Mouse (Mus musculus) embryonic facial prominence, embryonic 10.5 days (tissue): ENCODE results near the gene Mettl21a. TPM values are rescaled to one million over a fixed set of nuclear protein-coding genes. Genes with fewer than 3 reads are reported as not detected.
A peak's percentile ranks its signal among the peaks of the same experiment; 100 is the strongest.
"Not testable (repeated sequence)": the region's sequence is repeated elsewhere in the genome, so short reads cannot be mapped to it uniquely, and the experiment has no call there.

Source experiments
- DNase-seq: peaks from one replicate; pipeline ENCODE4 v3.0.0-alpha.2; 2017; ENCODE audit warnings: low spot score
- H3K27ac ChIP-seq: fragments of 300-500 bp; sonication (generic); replicated peaks from 2 replicates; pipeline ENCODE4 v1.5.1; 2016; ENCODE audit warnings: mild to moderate bottlenecking
- H3K27me3 ChIP-seq: fragments of 300-500 bp; sonication (generic); replicated peaks from 2 replicates; pipeline ENCODE4 v1.6.1; 2016; ENCODE audit warnings: low read depth, mild to moderate bottlenecking; ENCODE audit not compliant: poor library complexity, severe bottlenecking
- H3K36me3 ChIP-seq: fragments of 300-500 bp; sonication (generic); replicated peaks from 2 replicates; pipeline ENCODE4 v1.6.1; 2016; ENCODE audit warnings: mild to moderate bottlenecking, moderate library complexity
- H3K4me1 ChIP-seq: fragments of 300-500 bp; sonication (generic); 2 replicates; pipeline ENCODE4 v1.6.1; 2016
- H3K4me3 ChIP-seq: fragments of 300-500 bp; sonication (generic); 2 replicates; pipeline ENCODE4 v1.5.1; 2016; ENCODE audit warnings: mild to moderate bottlenecking, moderate library complexity
- H3K9me3 ChIP-seq: fragments of 300-500 bp; sonication (generic); 2 replicates; pipeline ENCODE4 v1.6.1; 2016; ENCODE audit warnings: mild to moderate bottlenecking
- WGBS: fragments of 180-500 bp; shearing (Covaris S2); methylation state at CpG from one replicate; pipeline ENCODE4 v1.1.7; 2016; 5-methylcytosine and 5-hydroxymethylcytosine counted together
- polyA plus RNA-seq: library from polyadenylated mRNA; unstranded; fragments of >200 nt; fragmentation: Nextera tagmentation; extraction: Ambion mirVana; gene quantifications from 2 replicates; pipeline ENCODE4 v1.2.1, GENCODE M21; 2016

The Mettl21a gene
- 20.9 and 21.9 TPM in 2 replicates for polyA plus RNA-seq

- under 1% methylated on average over 72 of the region's 72 CpGs for WGBS
- peak; percentile 93 for DNase-seq
- H3K27me3 ChIP-seq = no peaks in the 10 kb centered on the region
- H3K4me1 ChIP-seq = peaks cover 34% of the 10 kb centered on the region
- H3K36me3 ChIP-seq = peaks cover 21% of the 10 kb centered on the region
- peak within 1 kb of the TSS; percentile 87 for H3K4me3 ChIP-seq
- H3K9me3 ChIP-seq = no peaks in the 10 kb centered on the region
- H3K27ac ChIP-seq = peak within 1 kb of the TSS; percentile 97
These were observed at the start of gene Mettl21a for GRCm38 (mm10) chr1:64616881-64617714. Mettl21a (minus strand) TSS chr1:64617242.

GRCm38 (mm10) chr1:64658876-64659275 is 41.8 kb upstream of the Mettl21a start:
- H3K9me3 ChIP-seq = no peaks in the 10 kb centered on the region
- 59% methylated on average over 7 of the region's 7 CpGs for WGBS
- no peaks in the 10 kb centered on the region for H3K36me3 ChIP-seq
- no peak overlapping the region for H3K4me3 ChIP-seq
- no peak for DNase-seq
- no peak overlapping the region for H3K27ac ChIP-seq
- peaks cover 15% of the 10 kb centered on the region for H3K4me1 ChIP-seq
- H3K27me3 ChIP-seq = no peaks in the 10 kb centered on the region

- Histone ChIP-seq H3K9me3 (no peaks in the 10 kb centered on the region), H3K36me3 (no peaks in the 10 kb centered on the region), H3K4me1 (peaks cover 20% of the 10 kb centered on the region), H3K27me3 (no peaks in the 10 kb centered on the region), H3K4me3 (no peak overlapping the region), H3K27ac (no peak overlapping the region)
- WGBS = 81% methylated on average over 3 of the region's 3 CpGs
- DNase-seq = no peak
These were observed 39.5 kb upstream of the Mettl21a start for GRCm38 (mm10) chr1:64656423-64657129.

- Histone ChIP-seq H3K27me3 (no peaks in the 10 kb centered on the region), H3K4me1 (peaks cover 20% of the 10 kb centered on the region), H3K9me3 (no peaks in the 10 kb centered on the region), H3K4me3 (no peak overlapping the region), H3K36me3 (no peaks in the 10 kb centered on the region), H3K27ac (no peak overlapping the region)
- WGBS = 4% methylated on average over 1 of the region's 1 CpGs
- DNase-seq = no peak
These were observed 38.4 kb upstream of the Mettl21a start for GRCm38 (mm10) chr1:64655415-64655814.

- 90% methylated on average over 6 of the region's 6 CpGs for WGBS
- no peak for DNase-seq
These were observed 36.7 kb upstream of the Mettl21a start for GRCm38 (mm10) chr1:64653701-64654100.

GRCm38 (mm10) chr1:64649362-64650124 is 32.5 kb upstream of the Mettl21a start:
- WGBS = 83% methylated on average over 11 of the region's 11 CpGs
- H3K36me3 ChIP-seq = no peaks in the 10 kb centered on the region
- H3K9me3 ChIP-seq = no peaks in the 10 kb centered on the region
- H3K4me3 ChIP-seq = no peak overlapping the region
- no peak for DNase-seq
- 0 out of 2 replicates have a peak overlapping the region, but pooled peaks have one; percentile 10 for H3K27ac ChIP-seq
- peaks cover 12% of the 10 kb centered on the region; the same call in 1 of the 2 replicates for H3K4me1 ChIP-seq
- H3K27me3 ChIP-seq = no peaks in the 10 kb centered on the region

More at GRCm38 (mm10) chr1:64653701-64654100, 36.7 kb upstream of the Mettl21a start:
- Histone ChIP-seq H3K4me3 (no peak overlapping the region), H3K27ac (no peak overlapping the region), H3K27me3 (no peaks in the 10 kb centered on the region), H3K4me1 (peaks cover 17% of the 10 kb centered on the region), H3K9me3 (no peaks in the 10 kb centered on the region), H3K36me3 (no peaks in the 10 kb centered on the region)

GRCm38 (mm10) chr1:64644513-64644912 is 27.5 kb upstream of the Mettl21a start:
- 0 out of 2 replicates have a peak, but pooled peaks cover 2% of the 10 kb centered on the region for H3K4me1 ChIP-seq
- H3K4me3 ChIP-seq = no peak overlapping the region
- 96% methylated on average over 3 of the region's 3 CpGs for WGBS
- DNase-seq = no peak
- no peaks in the 10 kb centered on the region for H3K36me3 ChIP-seq
- H3K27ac ChIP-seq = no peak overlapping the region
- no peaks in the 10 kb centered on the region for H3K27me3 ChIP-seq
- no peaks in the 10 kb centered on the region for H3K9me3 ChIP-seq

GRCm38 (mm10) chr1:64642541-64642940 is 25.5 kb upstream of the Mettl21a start:
- WGBS = 96% methylated on average over 8 of the region's 8 CpGs
- not testable (repeated sequence) for DNase-seq, H3K36me3 ChIP-seq, H3K4me3 ChIP-seq, H3K27me3 ChIP-seq, H3K27ac ChIP-seq, H3K4me1 ChIP-seq, H3K9me3 ChIP-seq

- Histone ChIP-seq H3K36me3 (no peaks in the 10 kb centered on the region), H3K27me3 (no peaks in the 10 kb centered on the region), H3K4me3 (no peak overlapping the region), H3K27ac (no peak overlapping the region), H3K4me1 (no peaks in the 10 kb centered on the region), H3K9me3 (no peaks in the 10 kb centered on the region)
- DNase-seq = no peak
- 92% methylated on average over 6 of the region's 6 CpGs for WGBS
These were observed 24.0 kb upstream of the Mettl21a start for GRCm38 (mm10) chr1:64641069-64641468.

GRCm38 (mm10) chr1:64639279-64639678 is 22.2 kb upstream of the Mettl21a start:
- Histone ChIP-seq H3K27ac (no peak overlapping the region), H3K4me1 (no peaks in the 10 kb centered on the region), H3K9me3 (no peaks in the 10 kb centered on the region), H3K36me3 (no peaks in the 10 kb centered on the region), H3K4me3 (no peak overlapping the region), H3K27me3 (no peaks in the 10 kb centered on the region)
- no peak for DNase-seq
- 89% methylated on average over 6 of the region's 6 CpGs for WGBS

- H3K4me3 ChIP-seq = no peak overlapping the region
- 66% methylated on average over 2 of the region's 2 CpGs for WGBS
- no peaks in the 10 kb centered on the region for H3K9me3 ChIP-seq
- no peaks in the 10 kb centered on the region for H3K27me3 ChIP-seq
- H3K4me1 ChIP-seq = no peaks in the 10 kb centered on the region
- H3K27ac ChIP-seq = no peak overlapping the region
- H3K36me3 ChIP-seq = no peaks in the 10 kb centered on the region
- DNase-seq = no peak
These were observed 18.6 kb upstream of the Mettl21a start for GRCm38 (mm10) chr1:64635624-64636023.

GRCm38 (mm10) chr1:64633237-64633636 is 16.2 kb upstream of the Mettl21a start:
- no peaks in the 10 kb centered on the region for H3K36me3 ChIP-seq
- no peaks in the 10 kb centered on the region for H3K27me3 ChIP-seq
- no peak for DNase-seq
- no peaks in the 10 kb centered on the region for H3K4me1 ChIP-seq
- H3K9me3 ChIP-seq = no peaks in the 10 kb centered on the region
- no peak overlapping the region for H3K27ac ChIP-seq
- WGBS = 83% methylated on average over 3 of the region's 3 CpGs
- H3K4me3 ChIP-seq = no peak overlapping the region
